Comparison of ENCODE assay signal across 8 mouse cellular contexts in the genomic region with DNA sequence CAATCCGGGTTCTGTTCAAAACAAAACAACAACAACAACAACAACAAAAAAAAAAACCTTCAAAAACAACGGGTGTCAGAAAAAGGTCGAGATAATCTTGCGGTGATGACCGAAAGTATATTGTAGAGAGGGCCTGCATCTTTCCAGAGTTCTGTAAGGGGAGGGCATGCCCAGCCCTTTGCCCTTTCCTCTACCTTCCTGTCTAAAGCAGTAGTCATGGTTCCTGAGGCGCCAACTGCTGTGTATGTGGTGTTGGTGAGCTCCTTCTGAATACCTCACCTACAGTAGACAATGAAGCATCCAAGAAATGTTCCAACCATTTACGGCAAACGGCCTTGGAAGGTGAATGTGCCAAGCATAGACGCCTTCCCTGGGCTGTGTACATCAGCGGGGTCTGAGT. TPM values are rescaled to one million over a fixed set of nuclear protein-coding genes. Genes with fewer than 3 reads are reported as not detected.
DNase-seq lines count a peak whose midpoint lies in the region; ATAC-seq and TF ChIP-seq lines count a peak whose summit lies in the region.

No protein-coding gene starts in this region.

- H3K4me1 ChIP-seq in heart, embryonic 15.5 days (replicated peaks), result peaks cover 14% of the 10 kb centered on the region
- peaks cover 4% of the 10 kb centered on the region for H3K4me1 ChIP-seq in bone marrow, adult 2 months (ENCODE audit: control insufficient read depth, insufficient read depth, low read length)
- H3K4me1 ChIP-seq in hindbrain, embryonic 15.5 days (replicated peaks), result peaks cover 37% of the 10 kb centered on the region
- H3K4me1 ChIP-seq in midbrain, embryonic 13.5 days (replicated peaks), result peaks cover 44% of the 10 kb centered on the region

- ATAC-seq in heart, embryonic 15.5 days (replicated peaks; ENCODE audit: insufficient number of reproducible peaks, insufficient read depth, low FRiP score, low read depth), result no peak
- peak; percentile 31; the same call in 1 of the 2 replicates for ATAC-seq in hindbrain, embryonic 15.5 days (ENCODE audit: low FRiP score, low read depth)
- peak; percentile 41 for ATAC-seq in midbrain, embryonic 13.5 days
- no peak for ATAC-seq in frontal cortex, adult (ENCODE audit: low TSS enrichment)

- no peaks in the 10 kb centered on the region for H3K9me3 ChIP-seq in heart, embryonic 15.5 days (replicated peaks)
- no peaks in the 10 kb centered on the region for H3K9me3 ChIP-seq in hindbrain, embryonic 15.5 days
- no peaks in the 10 kb centered on the region for H3K9me3 ChIP-seq in midbrain, embryonic 13.5 days

- no peak for TF ChIP-seq CTCF in bone marrow, adult 2 months (IDR thresholded peaks at IDR 0.05; ENCODE audit: control insufficient read depth, insufficient read depth, low read length)

- no peak for TF ChIP-seq POLR2A in bone marrow, adult 2 months (IDR thresholded peaks at IDR 0.05; ENCODE audit: borderline replicate concordance, control insufficient read depth, low read depth, low read length)

- DNase-seq in heart, postnatal 25 days (ENCODE audit: low spot score), result no peak
- no peak for DNase-seq in layer of hippocampus, adult 18-20 months (ENCODE audit: low spot score in 2 of 2)
- DNase-seq in cerebellum, adult 9-10 months, result no peak

- peak overlapping the region; percentile 86; the same call in 1 of the 2 replicates for H3K9ac ChIP-seq in heart, embryonic 15.5 days
- peak overlapping the region; percentile 94 for H3K9ac ChIP-seq in hindbrain, embryonic 15.5 days
- peak overlapping the region; percentile 95 for H3K9ac ChIP-seq in midbrain, embryonic 13.5 days (replicated peaks)

- peak overlapping the region; percentile 91 for H3K4me3 ChIP-seq in heart, embryonic 15.5 days
- peak overlapping the region; percentile 89 for H3K4me3 ChIP-seq in bone marrow, adult 2 months (replicated peaks; ENCODE audit: control insufficient read depth, low read depth, low read length)
- H3K4me3 ChIP-seq in hindbrain, embryonic 15.5 days, result peak overlapping the region; percentile 92
- peak overlapping the region; percentile 85 for H3K4me3 ChIP-seq in midbrain, embryonic 13.5 days (replicated peaks)

- no peaks in the 10 kb centered on the region for H3K36me3 ChIP-seq in heart, embryonic 15.5 days
- H3K36me3 ChIP-seq in hindbrain, embryonic 15.5 days, result no peaks in the 10 kb centered on the region
- peaks cover 8% of the 10 kb centered on the region for H3K36me3 ChIP-seq in midbrain, embryonic 13.5 days

- WGBS in heart, embryonic 15.5 days, result 41% methylated on average over 10 of the region's 10 CpGs
- WGBS in bone marrow, adult 2 months, result 36% methylated on average over 10 of the region's 10 CpGs
- 42% methylated on average over 10 of the region's 10 CpGs for WGBS in hindbrain, embryonic 15.5 days
- WGBS in midbrain, embryonic 13.5 days, result 46% methylated on average over 10 of the region's 10 CpGs

- intact Hi-C loops in heart, postnatal 25 days (cut with DNase I), result no loop called here

- 0 out of 2 replicates have a peak, but pooled peaks cover 3% of the 10 kb centered on the region for H3K27me3 ChIP-seq in heart, embryonic 15.5 days
- H3K27me3 ChIP-seq in hindbrain, embryonic 15.5 days, result no peaks in the 10 kb centered on the region
- no peaks in the 10 kb centered on the region for H3K27me3 ChIP-seq in midbrain, embryonic 13.5 days

- H3K4me2 ChIP-seq in heart, embryonic 15.5 days, result peak overlapping the region; percentile 90
- H3K4me2 ChIP-seq in hindbrain, embryonic 15.5 days, result peak overlapping the region; percentile 69
- peak overlapping the region; percentile 75 for H3K4me2 ChIP-seq in midbrain, embryonic 13.5 days (replicated peaks)

- H3K27ac ChIP-seq in heart, embryonic 15.5 days, result peak overlapping the region; percentile 81
- H3K27ac ChIP-seq in bone marrow, adult 2 months (ENCODE audit: control insufficient read depth, insufficient read depth, low read depth, low read length, poor library complexity), result peak overlapping the region; percentile 94
- H3K27ac ChIP-seq in hindbrain, embryonic 15.5 days (replicated peaks), result peak overlapping the region; percentile 95
- peak overlapping the region; percentile 97 for H3K27ac ChIP-seq in midbrain, embryonic 13.5 days

RNA-seq across cellular contexts. Expression of a gene that starts 0.5 kb away (rescaled TPM):
- 17.9 and 27.0 TPM in 2 replicates for polyA plus RNA-seq in heart, embryonic 15.5 days (2015; fragmentation: Nextera tagmentation; extraction: Ambion mirVana)
- 1 to 10 TPM; 3.8 to 4.7 TPM for total RNA-seq in heart, postnatal 25 days (2021)
- 6.9 and 11.4 TPM in 2 replicates for polyA plus RNA-seq in bone marrow, adult 2 months (2011; ENCODE audit: insufficient read depth, insufficient read length, low replicate concordance, missing spikeins)
- 171 and 184 TPM in 2 replicates for polyA plus RNA-seq in hindbrain, embryonic 15.5 days (2015; fragmentation: Nextera tagmentation; extraction: Ambion mirVana)
- polyA plus RNA-seq in midbrain, embryonic 13.5 days (2015; fragmentation: Nextera tagmentation; extraction: Ambion mirVana), result 144 and 155 TPM in 2 replicates
- total RNA-seq in layer of hippocampus, adult 18-20 months (2021), result 10 to 100 TPM; 26.3 to 27.0 TPM

Comparison
In these comparisons a context has a peak if more than half of its experiments do, and no peak if none do; other contexts are left out.
1. ATAC-seq: peak in hindbrain, embryonic 15.5 days (single experiment) and midbrain, embryonic 13.5 days (single experiment); none in heart, embryonic 15.5 days (single experiment) and frontal cortex, adult (single experiment).
2. Peak in every context shown above with its lines, with median percentiles within 50 percentile points of each other: H3K27ac ChIP-seq, H3K4me2 ChIP-seq, H3K4me3 ChIP-seq and H3K9ac ChIP-seq.